Mouse (Mus musculus) C2C12 (cell line): ENCODE measurements around the gene Ttc23.

Experiments used
- CEBPB ChIP-seq: IDR thresholded peaks from one replicate; pipeline ENCODE4 v1.6.1; 2011; ENCODE audit warnings: low read depth, mild to moderate bottlenecking, control low read depth, moderate library complexity
- CTCF ChIP-seq: IDR thresholded peaks from one replicate; pipeline ENCODE4 v1.5.1; 2011; ENCODE audit not compliant: control insufficient read depth, insufficient read depth, insufficient read length

GRCm38 (mm10) chr7:67747731-67748305 lies 100.6 kb downstream of the Ttc23 start:
- TF ChIP-seq CEBPB (no peak), CTCF (no peak)
